Mouse (Mus musculus): Measurements from ENCODE around the gene Tmcc3. TPM values are rescaled to one million over a fixed set of nuclear protein-coding genes. Genes with fewer than 3 reads are reported as not detected.

Tmcc3 gene
- polyA plus RNA-seq, 1 experiment = 0.01 TPM

DNA sequence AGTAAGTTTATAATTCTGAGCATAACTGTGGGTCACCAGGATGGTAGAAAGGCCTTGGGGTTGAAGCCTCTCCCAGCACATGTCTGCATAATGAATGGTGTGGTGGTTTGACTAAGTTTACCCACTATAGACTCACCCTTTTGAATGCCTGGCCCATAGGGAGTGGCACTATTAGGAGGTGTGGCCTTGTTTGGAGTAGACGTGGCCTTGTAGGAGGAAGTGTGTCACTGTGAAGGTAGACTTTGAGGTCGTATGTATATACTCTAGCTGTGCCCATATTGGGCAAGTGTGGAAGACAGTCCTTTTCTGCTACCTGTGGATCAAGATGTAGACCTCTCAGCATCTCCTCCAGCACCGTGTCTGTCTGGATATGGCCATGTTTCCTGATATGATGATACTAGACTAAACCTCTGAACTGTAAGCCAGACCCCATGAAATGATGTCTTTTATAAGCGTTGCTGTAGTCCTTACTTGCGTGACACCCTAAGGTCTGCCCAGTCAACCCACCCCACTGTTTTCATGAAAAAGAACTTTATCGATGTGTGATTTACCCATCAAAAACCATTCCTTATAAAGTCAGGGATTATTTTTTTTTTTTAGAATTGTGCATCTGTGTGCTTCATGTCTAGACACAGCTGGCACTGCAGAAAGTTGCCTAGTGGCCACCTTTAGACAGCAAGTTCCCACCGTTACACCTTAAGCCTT lies 40.6 kb downstream of the Tmcc3 start:
- no peak overlapping the region for H3K4me3 ChIP-seq (replicated peaks)
- no peaks in the 10 kb centered on the region for H3K4me1 ChIP-seq (ENCODE audit: control insufficient read depth)
- no peaks in the 10 kb centered on the region for H3K27me3 ChIP-seq (ENCODE audit: control insufficient read depth)
- no peaks in the 10 kb centered on the region for H3K36me3 ChIP-seq (ENCODE audit: control insufficient read depth)
- TF ChIP-seq GATA1 (IDR thresholded peaks at IDR 0.05; ENCODE audit: low read length) = no peak
- H3K9me3 ChIP-seq (ENCODE audit: control insufficient read depth, low read length) = no peaks in the 10 kb centered on the region

DNA sequence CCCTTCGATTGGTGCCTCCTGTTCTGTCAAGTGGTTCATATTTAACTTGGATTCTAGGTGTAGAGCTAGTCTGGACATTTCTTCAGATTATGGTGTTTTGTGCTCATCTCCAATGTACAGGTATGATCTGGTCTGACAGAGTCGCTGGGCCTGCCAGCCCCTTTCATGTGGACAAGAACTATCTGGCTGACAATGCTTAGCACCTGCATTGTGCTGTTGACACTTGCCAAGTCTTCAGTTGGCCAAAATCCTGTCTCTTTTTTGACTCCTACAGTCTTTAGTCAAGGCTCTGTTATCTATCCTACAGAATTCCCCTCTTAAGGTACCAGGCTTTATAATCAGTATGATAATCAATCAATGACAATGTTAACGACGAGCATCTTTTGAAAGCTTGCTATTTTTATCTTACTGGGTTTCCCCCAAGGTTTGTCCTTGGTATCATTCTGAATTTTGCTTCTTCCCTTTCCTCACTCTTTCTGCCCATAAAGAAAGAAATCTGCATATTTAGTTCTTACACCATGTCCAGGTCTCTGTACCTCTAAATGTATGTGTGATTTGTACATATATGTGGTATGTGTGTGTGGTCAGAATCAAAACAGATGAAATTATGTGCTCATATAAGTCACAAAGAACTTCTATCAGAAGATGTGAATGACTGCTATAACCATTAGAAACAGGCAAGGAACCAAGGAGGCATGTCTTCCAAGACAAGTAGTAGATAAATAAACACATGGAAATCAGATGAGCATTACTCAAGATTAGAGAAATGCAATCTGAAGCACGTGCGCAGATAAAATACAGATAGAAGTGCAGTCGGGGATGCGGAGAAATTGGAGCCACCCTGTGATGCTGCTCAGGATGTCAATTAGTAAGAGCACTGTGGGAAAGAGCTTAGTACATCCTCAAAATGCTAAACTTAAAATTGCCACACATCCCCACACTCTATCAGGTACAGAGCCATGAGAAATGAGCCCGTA lies 41.4 kb downstream of the Tmcc3 start:
- Histone ChIP-seq H3K27me3 (ENCODE audit: control insufficient read depth) (no peaks in the 10 kb centered on the region), H3K36me3 (ENCODE audit: control insufficient read depth) (no peaks in the 10 kb centered on the region), H3K9me3 (ENCODE audit: control insufficient read depth, low read length) (no peaks in the 10 kb centered on the region), H3K4me3 (replicated peaks) (no peak overlapping the region), H3K4me1 (ENCODE audit: control insufficient read depth) (no peaks in the 10 kb centered on the region)
- TF ChIP-seq GATA1 (IDR thresholded peaks at IDR 0.05; ENCODE audit: low read length) (no peak), TAL1 (IDR thresholded peaks at IDR 0.05; ENCODE audit: low read length) (no peak)

DNA sequence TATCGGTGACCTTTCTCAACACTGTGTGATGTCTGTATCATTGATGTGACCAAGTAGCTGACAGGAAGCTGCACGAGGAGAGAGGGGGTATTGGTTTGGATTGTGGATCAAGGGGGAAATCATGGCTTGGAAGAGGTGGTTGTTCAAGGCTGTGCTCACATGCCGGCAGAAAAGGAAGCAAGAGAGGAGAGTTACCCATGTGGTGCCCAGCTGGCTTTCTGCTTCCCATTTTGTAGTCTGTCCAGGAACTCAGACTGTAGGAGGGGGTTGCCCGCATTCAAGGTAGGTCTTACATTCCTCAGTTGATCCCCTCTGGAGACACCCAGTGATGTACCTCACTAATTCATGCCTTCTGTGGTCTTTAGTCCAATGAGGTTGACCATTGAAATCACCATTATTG lies 42.3 kb downstream of the Tmcc3 start:
- TF ChIP-seq GATA1 (IDR thresholded peaks at IDR 0.05; ENCODE audit: low read length) (no peak), TAL1 (IDR thresholded peaks at IDR 0.05; ENCODE audit: low read length) (no peak)
- no peaks in the 10 kb centered on the region for H3K9me3 ChIP-seq (ENCODE audit: control insufficient read depth, low read length)
- no peaks in the 10 kb centered on the region for H3K4me1 ChIP-seq (ENCODE audit: control insufficient read depth)
- H3K27me3 ChIP-seq (ENCODE audit: control insufficient read depth) = no peaks in the 10 kb centered on the region
- H3K4me3 ChIP-seq (replicated peaks) = no peak overlapping the region
- H3K36me3 ChIP-seq (ENCODE audit: control insufficient read depth) = no peaks in the 10 kb centered on the region

DNA sequence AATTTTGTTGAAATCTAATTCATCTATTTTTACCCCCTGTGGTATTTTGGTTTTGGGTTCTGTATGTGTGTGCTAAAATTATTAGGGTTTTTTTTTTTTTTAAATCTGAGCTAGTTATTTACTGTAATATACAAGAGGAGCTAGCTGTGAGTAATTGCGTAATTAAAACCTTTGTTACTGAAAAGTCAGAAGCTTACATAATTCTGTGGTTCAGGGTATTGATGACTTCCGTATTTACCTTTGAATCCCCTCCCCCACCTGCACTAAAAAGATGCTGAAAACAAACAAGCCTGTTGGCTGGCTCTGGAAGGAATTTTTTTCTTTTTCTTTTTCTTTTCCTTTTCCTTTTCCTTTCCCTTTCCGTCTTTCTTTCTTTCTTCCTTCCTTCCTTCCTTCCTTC lies 42.7 kb downstream of the Tmcc3 start:
- Histone ChIP-seq H3K9me3 (ENCODE audit: control insufficient read depth, low read length) (no peaks in the 10 kb centered on the region), H3K27me3 (ENCODE audit: control insufficient read depth) (no peaks in the 10 kb centered on the region), H3K4me3 (replicated peaks) (no peak overlapping the region), H3K4me1 (ENCODE audit: control insufficient read depth) (no peaks in the 10 kb centered on the region), H3K36me3 (ENCODE audit: control insufficient read depth) (no peaks in the 10 kb centered on the region)
- TF ChIP-seq TAL1 (IDR thresholded peaks at IDR 0.05; ENCODE audit: low read length) (no peak), GATA1 (IDR thresholded peaks at IDR 0.05; ENCODE audit: low read length) (no peak)

DNA sequence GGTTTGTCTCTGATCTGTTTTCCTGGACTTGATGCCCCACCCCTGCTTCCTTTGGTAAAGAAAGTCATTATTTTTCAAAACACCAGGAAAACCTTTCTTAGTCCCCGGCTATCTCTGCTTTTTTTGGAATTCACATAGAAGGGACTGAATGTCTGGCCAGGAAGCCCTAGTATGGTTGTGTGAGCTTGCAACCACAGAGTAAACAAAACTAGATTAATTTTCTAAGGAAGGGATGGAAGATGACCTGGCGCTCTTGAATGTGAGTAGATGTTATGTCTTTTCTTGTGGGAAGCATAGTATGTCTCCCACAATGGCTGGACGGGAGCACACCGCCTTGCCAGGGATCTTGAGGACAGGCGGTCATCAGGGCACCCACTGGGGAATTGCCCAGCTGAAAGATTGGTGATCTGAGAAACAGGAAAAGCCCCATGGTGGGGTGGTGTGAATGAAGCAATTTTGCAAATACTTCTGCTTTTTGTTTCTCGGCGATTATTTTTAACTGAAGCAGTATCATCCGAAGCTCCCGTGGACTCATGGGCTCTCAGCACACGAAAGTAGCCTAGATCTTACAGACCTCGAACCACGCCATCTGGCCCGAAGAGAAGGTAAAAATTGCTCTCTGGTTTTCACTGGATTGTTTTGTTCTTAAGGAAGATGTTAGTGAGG lies 44.9 kb downstream of the Tmcc3 start:
- H3K27me3 ChIP-seq (ENCODE audit: control insufficient read depth) = no peaks in the 10 kb centered on the region
- H3K9me3 ChIP-seq (ENCODE audit: control insufficient read depth, low read length) = no peaks in the 10 kb centered on the region; the same call in 1 of the 2 replicates
- no peaks in the 10 kb centered on the region for H3K36me3 ChIP-seq (ENCODE audit: control insufficient read depth)
- no peaks in the 10 kb centered on the region for H3K4me1 ChIP-seq (ENCODE audit: control insufficient read depth)
- no peak overlapping the region for H3K4me3 ChIP-seq (replicated peaks)
- TF ChIP-seq GATA1 (IDR thresholded peaks at IDR 0.05; ENCODE audit: low read length) (no peak), TAL1 (IDR thresholded peaks at IDR 0.05; ENCODE audit: low read length) (no peak)

DNA sequence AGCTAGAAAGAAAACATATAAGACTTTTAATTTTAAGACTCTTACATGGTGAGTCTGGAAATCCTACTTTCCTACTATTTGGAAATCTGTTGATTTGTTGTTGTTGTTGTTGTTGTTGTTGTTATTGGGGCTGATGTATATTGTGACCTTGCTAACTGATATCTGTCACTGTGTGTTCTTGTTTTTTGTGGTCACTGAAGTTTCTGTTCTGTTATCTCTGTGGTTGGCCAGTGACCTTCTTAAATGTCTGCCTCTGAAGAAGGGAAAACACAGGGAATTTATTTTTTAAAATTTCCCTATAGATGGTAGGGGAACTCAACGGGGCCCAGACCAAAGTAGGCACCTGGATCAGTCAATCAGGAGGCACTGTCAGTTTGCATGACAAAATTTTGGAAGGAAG lies 48.9 kb downstream of the Tmcc3 start:
- Histone ChIP-seq H3K4me1 (ENCODE audit: control insufficient read depth) (no peaks in the 10 kb centered on the region), H3K27me3 (ENCODE audit: control insufficient read depth) (no peaks in the 10 kb centered on the region), H3K36me3 (ENCODE audit: control insufficient read depth) (no peaks in the 10 kb centered on the region), H3K9me3 (ENCODE audit: control insufficient read depth, low read length) (peaks cover 5% of the 10 kb centered on the region), H3K4me3 (replicated peaks) (no peak overlapping the region)
- TF ChIP-seq GATA1 (IDR thresholded peaks at IDR 0.05; ENCODE audit: low read length) (no peak), TAL1 (IDR thresholded peaks at IDR 0.05; ENCODE audit: low read length) (no peak)

DNA sequence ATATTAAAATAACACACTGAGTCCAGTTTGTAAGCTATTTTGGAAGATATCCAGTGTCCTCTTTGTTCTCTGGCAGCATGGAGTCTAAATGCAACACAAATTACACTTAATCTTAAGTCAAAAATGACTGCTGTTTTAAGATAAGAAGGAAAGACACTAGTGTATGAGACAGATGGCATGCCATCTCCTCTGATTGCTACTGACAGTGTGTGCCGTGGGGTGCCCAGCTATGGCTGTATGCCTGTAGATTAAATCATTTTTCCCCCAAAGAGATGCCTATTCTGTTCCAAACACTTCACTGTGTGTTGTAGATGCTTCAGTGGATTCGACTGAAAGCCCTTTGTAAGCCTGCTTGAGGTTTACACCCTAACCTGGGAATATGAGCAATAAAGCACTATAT lies 59.5 kb downstream of the Tmcc3 start:
- H3K36me3 ChIP-seq (ENCODE audit: control insufficient read depth) = no peaks in the 10 kb centered on the region
- TF ChIP-seq GATA1 (IDR thresholded peaks at IDR 0.05; ENCODE audit: low read length) (no peak), TAL1 (IDR thresholded peaks at IDR 0.05; ENCODE audit: low read length) (no peak)
- peaks cover 8% of the 10 kb centered on the region for H3K9me3 ChIP-seq (ENCODE audit: control insufficient read depth, low read length)
- no peaks in the 10 kb centered on the region for H3K4me1 ChIP-seq (ENCODE audit: control insufficient read depth)
- H3K4me3 ChIP-seq (replicated peaks) = no peak overlapping the region
- no peaks in the 10 kb centered on the region for H3K27me3 ChIP-seq (ENCODE audit: control insufficient read depth)

DNA sequence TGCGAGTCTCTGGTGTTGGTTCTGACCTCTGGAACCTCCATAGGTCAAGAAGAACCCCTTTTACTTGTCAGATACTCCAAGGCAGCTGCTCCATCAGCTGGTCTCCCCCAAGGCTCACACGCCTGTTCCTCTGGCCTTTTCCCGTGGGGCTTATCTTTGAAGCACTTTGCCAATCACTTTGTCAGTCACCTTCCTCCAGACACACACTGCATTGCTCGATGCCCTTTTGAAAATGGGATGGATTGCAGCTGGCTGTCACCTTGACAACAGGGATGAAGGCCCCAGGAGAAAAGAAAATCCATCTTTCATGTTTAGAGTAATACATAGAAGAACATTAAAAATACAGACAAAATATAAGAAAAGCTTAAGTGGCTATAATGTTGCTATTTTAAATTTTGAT lies 65.2 kb downstream of the Tmcc3 start:
- H3K36me3 ChIP-seq (ENCODE audit: control insufficient read depth) = no peaks in the 10 kb centered on the region
- H3K4me3 ChIP-seq (replicated peaks) = no peak overlapping the region
- no peaks in the 10 kb centered on the region for H3K9me3 ChIP-seq (ENCODE audit: control insufficient read depth, low read length)
- H3K27me3 ChIP-seq (ENCODE audit: control insufficient read depth) = no peaks in the 10 kb centered on the region
- no peaks in the 10 kb centered on the region for H3K4me1 ChIP-seq (ENCODE audit: control insufficient read depth)
- TF ChIP-seq GATA1 (IDR thresholded peaks at IDR 0.05; ENCODE audit: low read length) = no peak
- TF ChIP-seq TAL1 (IDR thresholded peaks at IDR 0.05; ENCODE audit: low read length) = no peak

DNA sequence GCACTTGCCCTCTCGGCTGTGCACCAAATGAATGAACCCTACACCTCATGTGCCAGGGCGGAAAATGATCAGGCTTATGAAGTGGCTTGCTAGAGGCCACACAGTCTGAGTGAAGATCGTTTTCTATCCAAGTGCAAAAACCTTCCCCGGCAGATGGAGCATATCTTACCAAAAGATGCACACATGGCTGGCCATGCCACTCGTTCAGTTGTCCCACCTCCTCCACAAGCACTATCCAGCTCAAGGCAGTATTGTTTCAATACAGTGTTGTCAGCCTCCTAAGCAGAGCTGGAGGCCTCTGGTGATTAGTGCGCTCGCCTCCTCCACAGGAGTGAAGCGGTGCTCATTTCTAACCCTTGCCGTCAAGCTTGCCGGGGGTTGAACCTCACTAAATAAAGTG lies 66.1 kb downstream of the Tmcc3 start:
- no peaks in the 10 kb centered on the region for H3K9me3 ChIP-seq (ENCODE audit: control insufficient read depth, low read length)
- H3K27me3 ChIP-seq (ENCODE audit: control insufficient read depth) = no peaks in the 10 kb centered on the region
- H3K4me1 ChIP-seq (ENCODE audit: control insufficient read depth) = no peaks in the 10 kb centered on the region
- no peak for TF ChIP-seq TAL1 (IDR thresholded peaks at IDR 0.05; ENCODE audit: low read length)
- TF ChIP-seq GATA1 (IDR thresholded peaks at IDR 0.05; ENCODE audit: low read length) = no peak
- H3K36me3 ChIP-seq (ENCODE audit: control insufficient read depth) = no peaks in the 10 kb centered on the region
- H3K4me3 ChIP-seq (replicated peaks) = no peak overlapping the region

All from erythroblast, embryonic 14.5 days (primary cell).